Mouse (Mus musculus) inflammation-experienced regulatory T-cells, adult 16 weeks (primary cell): ENCODE data around the gene Il31ra. TPM values are rescaled to one million over a fixed set of nuclear protein-coding genes. Genes with fewer than 3 reads are reported as not detected.

Experiments
- polyA plus RNA-seq: library from polyadenylated mRNA; unstranded; fragments of 100-300 nt; shearing (Covaris generic); gene quantifications from one replicate; pipeline ENCODE4 v1.2.1, GENCODE M21; 2017

Gene Il31ra
- polyA plus RNA-seq = not detected

DNA sequence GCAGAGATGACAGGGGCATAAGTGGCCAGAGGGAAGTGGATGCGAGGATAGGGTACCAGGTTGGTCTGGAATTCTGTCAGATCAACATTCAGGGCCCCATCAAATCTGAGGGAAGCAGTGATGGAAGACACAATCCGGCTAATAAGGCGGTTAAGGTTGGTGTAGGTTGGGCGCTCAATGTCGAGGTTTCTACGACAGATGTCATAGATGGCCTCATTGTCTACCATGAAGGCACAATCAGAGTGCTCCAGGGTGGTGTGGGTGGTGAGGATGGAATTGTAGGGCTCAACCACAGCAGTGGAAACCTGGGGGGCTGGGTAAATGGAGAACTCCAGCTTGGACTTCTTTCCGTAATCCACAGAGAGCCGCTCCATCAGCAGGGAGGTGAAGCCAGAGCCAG is at the start of gene Il31ra:
TSS of gene Il31ra (minus strand) at position 101 of the 400 bp plus-strand sequence.

Other genes with a start within 250 kb of the Il31ra start
- gene Il6st, start 130.3 kb downstream of the Il31ra start, polyA plus RNA-seq = 262 TPM
- gene Ddx4, start 58.1 kb upstream of the Il31ra start, polyA plus RNA-seq = not detected
- 43.7 TPM for gene Slc38a9, start 66.4 kb upstream of the Il31ra start, polyA plus RNA-seq
- 8.8 TPM for gene Plpp1, start 206.4 kb upstream of the Il31ra start, polyA plus RNA-seq